Mouse (Mus musculus) MEL (cell line): ENCODE results near the gene Cxcr1.

Experiments
- ELF1 ChIP-seq: IDR thresholded peaks from 2 replicates; pipeline ENCODE4 v1.6.1; 2014; ENCODE audit warnings: low read depth, mild to moderate bottlenecking, inconsistent platforms, low read length, improper control_type of control experiment, moderate library complexity
- EP300 ChIP-seq, 2 experiments: IDR thresholded peaks; 2 replicates each; pipeline ENCODE4 v1.6.1; 2011; ENCODE audit warnings: improper control_type of control experiment in 2 of 2, low read length in 2 of 2, low read depth in 1 of 2, mild to moderate bottlenecking in 1 of 2

DNA sequence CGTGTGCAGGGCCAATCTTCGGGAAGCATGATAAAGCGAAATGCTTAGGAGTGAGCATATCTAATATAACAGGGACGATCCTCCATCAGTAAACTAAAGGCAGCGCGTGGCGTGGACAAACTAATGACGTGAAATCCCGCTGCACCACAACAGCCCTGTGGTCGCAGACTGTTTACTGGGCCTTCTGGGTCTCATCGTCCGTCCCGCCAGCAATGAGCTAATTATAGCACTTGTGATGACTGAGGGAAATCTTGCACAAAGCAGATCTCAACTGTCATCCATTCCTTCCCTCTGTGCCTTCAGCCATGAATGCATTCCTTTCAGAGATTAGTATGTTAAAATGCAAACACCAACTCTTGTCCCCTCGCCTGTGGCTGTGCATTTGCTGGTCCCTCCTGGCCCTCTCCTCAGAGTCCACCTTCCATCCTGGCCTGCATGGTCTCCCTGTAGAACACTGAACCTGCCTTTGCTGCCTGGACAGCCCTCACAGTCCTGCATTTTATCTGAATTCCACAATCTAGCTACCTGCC, 38.0 kb downstream of the Cxcr1 start:
- TF ChIP-seq ELF1 (no peak), EP300 (IDR thresholded peaks at IDR 0.05; ENCODE audit: low read depth in 1 of 2, low read length in 2 of 2) (no peak)
